Mouse (Mus musculus) lung, embryonic 15.5 days (tissue): ENCODE measurements around the gene Sik1. TPM values are rescaled to one million over a fixed set of nuclear protein-coding genes. Genes with fewer than 3 reads are reported as not detected.
A peak's percentile ranks its signal among the peaks of the same experiment; 100 is the strongest.

Experiments
- ATAC-seq: fragments of 200-750 bp; cut with Nextera tagmentation; 2 replicates; pipeline ENCODE4 v1.8.0; 2017; ENCODE audit warnings: moderate number of reproducible peaks, borderline replicate concordance; ENCODE audit not compliant: low FRiP score, low TSS enrichment; ENCODE audit errors: extremely low read depth
- H3K27ac ChIP-seq: fragments of 300-500 bp; sonication (generic); 2 replicates; pipeline ENCODE4 v1.5.1; 2015; ENCODE audit warnings: moderate library complexity, mild to moderate bottlenecking, inconsistent platforms
- H3K27me3 ChIP-seq: fragments of 300-500 bp; sonication (generic); 2 replicates; pipeline ENCODE4 v1.6.1; 2015; ENCODE audit warnings: inconsistent platforms
- H3K36me3 ChIP-seq: fragments of 300-500 bp; sonication (generic); 2 replicates; pipeline ENCODE4 v1.6.1; 2015; ENCODE audit warnings: inconsistent platforms
- H3K4me1 ChIP-seq: fragments of 300-500 bp; sonication (generic); 2 replicates; pipeline ENCODE4 v1.6.1; 2015; ENCODE audit warnings: inconsistent platforms
- H3K4me2 ChIP-seq: fragments of 300-500 bp; sonication (generic); 2 replicates; pipeline ENCODE4 v1.6.1; 2015; ENCODE audit warnings: inconsistent platforms, mild to moderate bottlenecking, moderate library complexity
- H3K4me3 ChIP-seq: fragments of 300-500 bp; sonication (generic); 2 replicates; pipeline ENCODE4 v1.5.1; 2015; ENCODE audit warnings: mild to moderate bottlenecking, inconsistent platforms
- H3K9ac ChIP-seq: fragments of 300-500 bp; sonication (generic); 2 replicates; pipeline ENCODE4 v1.6.1; 2015; ENCODE audit warnings: inconsistent platforms
- H3K9me3 ChIP-seq: fragments of 300-500 bp; sonication (generic); 2 replicates; pipeline ENCODE4 v1.6.1; 2016; ENCODE audit warnings: inconsistent platforms
- WGBS: fragments of 180-500 bp; shearing (Covaris S2); methylation state at CpG from one replicate; pipeline ENCODE4 v1.1.7; 2015; 5-methylcytosine and 5-hydroxymethylcytosine counted together
- polyA plus RNA-seq: library from polyadenylated mRNA; unstranded; fragments of >200 nt; fragmentation: Nextera tagmentation; extraction: Ambion mirVana; gene quantifications from 2 replicates; pipeline ENCODE4 v1.2.1, GENCODE M21; 2015

Gene Sik1
- polyA plus RNA-seq, 1 experiment from 2014 or later, result 35.4 TPM

DNA sequence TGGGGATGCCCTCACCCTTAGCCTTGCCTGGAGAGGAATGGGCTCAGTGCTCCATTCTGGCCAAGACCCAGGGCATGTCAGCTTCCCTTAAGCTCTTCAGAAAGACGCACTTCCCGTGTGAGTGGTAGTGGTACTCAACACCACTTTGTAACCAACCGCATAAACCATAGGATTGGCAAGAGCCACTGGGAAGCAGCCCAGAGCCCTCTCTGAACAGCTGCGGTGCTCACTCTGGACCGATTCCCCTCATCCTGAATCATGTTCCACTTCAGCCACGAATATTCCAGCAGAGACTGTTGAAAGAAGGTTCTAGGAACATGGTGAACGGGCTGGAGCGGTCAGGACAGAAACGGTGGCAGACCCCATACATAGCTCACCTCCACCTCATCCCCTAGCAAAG is 29.9 kb downstream of the Sik1 start:
- Histone ChIP-seq H3K27ac (no peak overlapping the region), H3K4me3 (no peak overlapping the region), H3K9ac (no peak overlapping the region), H3K4me1 (peaks cover 38% of the 10 kb centered on the region), H3K27me3 (no peaks in the 10 kb centered on the region), H3K36me3 (no peaks in the 10 kb centered on the region), H3K4me2 (no peak overlapping the region), H3K9me3 (no peaks in the 10 kb centered on the region)
- 83% methylated on average over 9 of the region's 9 CpGs for WGBS
- ATAC-seq, result no peak

- H3K27me3 ChIP-seq, result no peaks in the 10 kb centered on the region
- no peak overlapping the region for H3K27ac ChIP-seq
- no peak overlapping the region for H3K4me2 ChIP-seq
- ATAC-seq, result no peak
- no peak overlapping the region for H3K4me3 ChIP-seq
- H3K36me3 ChIP-seq, result no peaks in the 10 kb centered on the region
- peaks cover 45% of the 10 kb centered on the region for H3K4me1 ChIP-seq
- 62% methylated on average over 7 of the region's 7 CpGs for WGBS
- H3K9ac ChIP-seq, result no peak overlapping the region
- no peaks in the 10 kb centered on the region for H3K9me3 ChIP-seq
Observed at GRCm38 (mm10) chr17:31824812-31825211, 30.8 kb downstream of the Sik1 start.

- Histone ChIP-seq H3K36me3 (no peaks in the 10 kb centered on the region), H3K9me3 (no peaks in the 10 kb centered on the region), H3K4me3 (no peak overlapping the region), H3K4me1 (peaks cover 22% of the 10 kb centered on the region), H3K27me3 (no peaks in the 10 kb centered on the region), H3K4me2 (no peak overlapping the region), H3K27ac (no peak overlapping the region), H3K9ac (no peak overlapping the region)
- no peak; the same call in 1 of the 2 replicates for ATAC-seq
- 28% methylated on average over 13 of the region's 13 CpGs for WGBS
Observed at GRCm38 (mm10) chr17:31821136-31821933, 34.3 kb downstream of the Sik1 start.

DNA sequence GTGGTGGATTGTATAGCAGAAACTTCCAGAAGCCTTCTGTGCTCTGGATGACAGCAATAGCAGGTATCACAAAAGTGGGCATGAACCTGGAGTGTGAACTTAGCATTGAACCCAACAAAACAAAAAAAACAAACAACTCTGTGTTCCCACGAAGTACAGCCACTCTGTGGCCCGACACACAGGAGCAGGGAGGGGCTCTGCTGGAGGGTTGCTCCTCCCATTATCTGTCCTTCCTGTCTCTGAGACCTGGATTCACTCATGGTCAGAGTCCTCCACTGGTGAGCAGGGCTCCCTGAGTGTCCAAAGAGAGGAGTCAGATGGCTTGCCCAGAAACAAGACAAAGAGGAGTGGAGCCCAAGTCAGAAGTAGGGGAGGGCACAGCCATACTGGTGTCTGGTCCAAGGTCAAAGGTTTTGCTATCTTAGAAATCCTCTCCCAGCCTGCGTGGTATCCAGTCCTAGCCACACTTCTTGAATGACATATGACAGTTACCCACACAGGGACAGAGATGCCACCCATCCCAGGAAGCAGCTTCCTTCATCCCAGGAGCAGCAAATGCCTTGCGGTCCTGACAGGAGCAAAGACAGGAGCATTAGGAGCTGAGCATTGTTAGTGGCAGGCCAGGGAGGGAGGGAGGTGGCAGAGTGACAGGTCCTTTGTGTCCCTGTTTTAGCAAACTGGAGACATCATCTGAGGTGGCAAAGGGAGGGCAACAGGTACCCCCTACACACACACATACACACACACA is 35.3 kb downstream of the Sik1 start:
- Histone ChIP-seq H3K4me2 (no peak overlapping the region), H3K4me3 (no peak overlapping the region), H3K27me3 (no peaks in the 10 kb centered on the region), H3K9me3 (no peaks in the 10 kb centered on the region), H3K27ac (no peak overlapping the region), H3K9ac (no peak overlapping the region), H3K36me3 (no peaks in the 10 kb centered on the region), H3K4me1 (peaks cover 19% of the 10 kb centered on the region)
- ATAC-seq, result no peak
- WGBS, result 35% methylated on average over 4 of the region's 4 CpGs

DNA sequence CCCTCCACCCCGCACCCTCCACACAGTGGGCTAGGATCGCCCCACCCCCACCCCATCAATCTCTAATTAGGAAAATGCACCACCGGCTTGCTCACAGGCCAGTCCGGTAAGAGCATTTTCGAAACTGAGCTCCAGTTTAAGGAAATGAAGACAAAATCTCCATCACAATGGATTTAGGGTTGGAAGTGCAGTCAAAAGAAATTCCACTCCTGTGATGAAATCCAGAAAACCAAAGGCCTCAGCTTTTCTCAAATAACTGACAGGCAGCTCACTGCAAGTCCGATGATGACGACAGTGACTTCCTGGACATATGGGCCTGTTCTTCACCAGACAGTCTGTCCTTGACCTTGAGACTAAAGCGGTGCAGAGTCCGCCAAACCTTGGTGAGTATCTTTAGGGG is 36.2 kb downstream of the Sik1 start:
- H3K27me3 ChIP-seq, result no peaks in the 10 kb centered on the region
- no peak overlapping the region for H3K9ac ChIP-seq
- H3K9me3 ChIP-seq, result no peaks in the 10 kb centered on the region
- no peak overlapping the region for H3K27ac ChIP-seq
- ATAC-seq, result no peak
- 76% methylated on average over 9 of the region's 9 CpGs for WGBS
- H3K4me2 ChIP-seq, result no peak overlapping the region
- H3K4me3 ChIP-seq, result no peak overlapping the region
- H3K4me1 ChIP-seq, result peaks cover 24% of the 10 kb centered on the region
- H3K36me3 ChIP-seq, result no peaks in the 10 kb centered on the region

DNA sequence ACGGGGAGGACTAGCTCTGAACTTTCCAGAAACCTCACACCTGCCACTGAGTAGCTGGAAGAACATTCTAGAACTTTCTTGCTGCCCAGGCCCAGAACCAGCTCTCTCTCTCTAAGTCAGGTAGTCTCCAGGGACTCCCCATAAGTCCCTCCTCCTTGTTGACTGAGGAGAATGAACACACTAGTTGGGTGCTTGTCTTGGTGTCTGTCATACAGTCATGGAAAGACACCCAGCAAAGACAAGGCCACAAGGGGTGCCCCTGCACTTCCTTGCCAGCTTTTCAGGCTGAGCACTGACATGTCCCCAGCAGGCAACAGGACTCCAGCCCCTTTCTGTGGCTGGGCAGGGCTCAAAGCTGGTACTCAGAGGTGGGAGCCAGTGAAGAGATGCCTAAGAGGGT is 37.8 kb downstream of the Sik1 start:
- no peak overlapping the region for H3K4me3 ChIP-seq
- peaks cover 24% of the 10 kb centered on the region for H3K4me1 ChIP-seq
- 86% methylated on average over 1 of the region's 1 CpGs for WGBS
- no peaks in the 10 kb centered on the region for H3K9me3 ChIP-seq
- H3K9ac ChIP-seq, result no peak overlapping the region
- no peaks in the 10 kb centered on the region for H3K36me3 ChIP-seq
- no peak for ATAC-seq
- H3K4me2 ChIP-seq, result no peak overlapping the region
- H3K27me3 ChIP-seq, result no peaks in the 10 kb centered on the region
- H3K27ac ChIP-seq, result no peak overlapping the region

DNA sequence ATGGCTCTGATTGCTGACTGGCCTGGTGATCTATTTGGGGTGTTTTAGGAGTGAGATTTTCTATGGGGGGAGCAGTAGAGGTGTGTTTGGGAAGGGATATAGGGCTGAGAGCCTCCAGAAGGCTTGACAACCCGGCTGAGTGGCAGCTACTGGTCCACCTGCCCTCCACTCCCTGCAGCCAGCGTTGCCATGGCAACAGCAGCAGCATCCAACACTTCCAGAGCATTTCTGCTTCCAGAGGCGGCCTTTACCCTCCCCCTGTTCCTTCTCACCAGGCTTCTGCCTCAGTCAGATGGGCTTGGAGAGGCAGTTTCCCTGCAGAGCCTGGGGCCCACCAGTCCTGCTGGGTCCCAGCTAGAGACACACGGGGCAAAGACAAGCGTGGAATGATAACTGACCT is 38.4 kb downstream of the Sik1 start:
- ATAC-seq, result no peak
- Histone ChIP-seq H3K9me3 (no peaks in the 10 kb centered on the region), H3K4me3 (no peak overlapping the region), H3K27ac (no peak overlapping the region), H3K4me2 (no peak overlapping the region), H3K9ac (no peak overlapping the region), H3K4me1 (peaks cover 24% of the 10 kb centered on the region), H3K36me3 (no peaks in the 10 kb centered on the region), H3K27me3 (no peaks in the 10 kb centered on the region)
- 42% methylated on average over 5 of the region's 5 CpGs for WGBS

DNA sequence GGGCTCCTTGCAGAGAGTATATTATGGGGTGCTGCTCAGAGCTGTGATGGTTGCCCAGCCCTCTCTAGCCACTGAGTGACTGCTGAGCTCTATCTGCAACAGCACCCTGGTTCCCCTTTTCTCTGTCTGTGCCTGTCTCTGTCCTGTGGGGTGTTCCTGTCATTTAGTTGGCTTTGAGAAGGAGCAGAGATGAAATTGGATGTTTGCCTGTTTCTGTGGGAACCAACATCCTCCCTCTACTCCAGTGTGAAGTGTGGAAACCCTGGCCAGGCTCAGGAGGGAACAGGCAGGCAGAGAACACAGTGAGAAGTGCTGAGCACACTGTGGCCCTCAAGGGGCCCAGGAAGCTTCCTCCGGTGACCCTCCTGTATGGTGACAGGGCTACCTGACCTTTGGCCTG is 40.8 kb downstream of the Sik1 start:
- no peak overlapping the region for H3K4me2 ChIP-seq
- H3K4me3 ChIP-seq, result no peak overlapping the region
- no peak overlapping the region for H3K27ac ChIP-seq
- 78% methylated on average over 1 of the region's 1 CpGs for WGBS
- no peaks in the 10 kb centered on the region for H3K27me3 ChIP-seq
- no peaks in the 10 kb centered on the region for H3K9me3 ChIP-seq
- peak; percentile 9; the same call in 1 of the 2 replicates for ATAC-seq
- H3K4me1 ChIP-seq, result peaks cover 8% of the 10 kb centered on the region
- H3K9ac ChIP-seq, result no peak overlapping the region
- no peaks in the 10 kb centered on the region for H3K36me3 ChIP-seq

- no peak overlapping the region for H3K9ac ChIP-seq
- no peak for ATAC-seq
- no peak overlapping the region for H3K4me2 ChIP-seq
- no peak overlapping the region for H3K27ac ChIP-seq
- H3K27me3 ChIP-seq, result no peaks in the 10 kb centered on the region
- H3K9me3 ChIP-seq, result no peaks in the 10 kb centered on the region
- H3K4me3 ChIP-seq, result no peak overlapping the region
- peaks cover 5% of the 10 kb centered on the region for H3K4me1 ChIP-seq
- H3K36me3 ChIP-seq, result no peaks in the 10 kb centered on the region
- WGBS, result 67% methylated on average over 3 of the region's 3 CpGs
Observed at GRCm38 (mm10) chr17:31813938-31814622, 41.5 kb downstream of the Sik1 start.

GRCm38 (mm10) chr17:31811333-31811732 is 44.3 kb downstream of the Sik1 start:
- no peaks in the 10 kb centered on the region for H3K36me3 ChIP-seq
- no peaks in the 10 kb centered on the region for H3K27me3 ChIP-seq
- H3K4me2 ChIP-seq, result no peak overlapping the region
- 53% methylated on average over 4 of the region's 4 CpGs for WGBS
- no peak overlapping the region for H3K9ac ChIP-seq
- no peak for ATAC-seq
- H3K4me1 ChIP-seq, result peaks cover 15% of the 10 kb centered on the region
- H3K4me3 ChIP-seq, result no peak overlapping the region
- no peaks in the 10 kb centered on the region for H3K9me3 ChIP-seq
- no peak overlapping the region for H3K27ac ChIP-seq

GRCm38 (mm10) chr17:31809894-31810293 is 45.7 kb downstream of the Sik1 start:
- Histone ChIP-seq H3K27me3 (no peaks in the 10 kb centered on the region), H3K4me1 (peaks cover 20% of the 10 kb centered on the region), H3K9ac (no peak overlapping the region), H3K9me3 (no peaks in the 10 kb centered on the region), H3K4me2 (no peak overlapping the region), H3K27ac (no peak overlapping the region), H3K36me3 (no peaks in the 10 kb centered on the region), H3K4me3 (no peak overlapping the region)
- WGBS, result 51% methylated on average over 19 of the region's 19 CpGs
- ATAC-seq, result no peak

- Histone ChIP-seq H3K36me3 (no peaks in the 10 kb centered on the region), H3K4me3 (no peak overlapping the region), H3K9ac (no peak overlapping the region), H3K27ac (no peak overlapping the region), H3K4me1 (peaks cover 17% of the 10 kb centered on the region), H3K27me3 (no peaks in the 10 kb centered on the region), H3K4me2 (no peak overlapping the region), H3K9me3 (no peaks in the 10 kb centered on the region)
- 89% methylated on average over 7 of the region's 7 CpGs for WGBS
- ATAC-seq, result no peak
Observed at GRCm38 (mm10) chr17:31809136-31809535, 46.5 kb downstream of the Sik1 start.
